Mouse (Mus musculus) spleen, adult 2 months (tissue): ENCODE measurements around the gene Ch25h.

Experiments
- CTCF ChIP-seq: fragments of 200-500 bp; IDR thresholded peaks from 2 replicates; pipeline ENCODE4 v1.5.1; 2011; ENCODE audit warnings: mild to moderate bottlenecking, inconsistent platforms; ENCODE audit not compliant: insufficient read depth, insufficient read length, insufficient replicate concordance; ENCODE audit errors: extremely low read depth
- POLR2A ChIP-seq: fragments of 200-500 bp; IDR thresholded peaks from 2 replicates; pipeline ENCODE4 v1.6.1; 2011; ENCODE audit warnings: low read depth, low read length, inconsistent platforms

DNA sequence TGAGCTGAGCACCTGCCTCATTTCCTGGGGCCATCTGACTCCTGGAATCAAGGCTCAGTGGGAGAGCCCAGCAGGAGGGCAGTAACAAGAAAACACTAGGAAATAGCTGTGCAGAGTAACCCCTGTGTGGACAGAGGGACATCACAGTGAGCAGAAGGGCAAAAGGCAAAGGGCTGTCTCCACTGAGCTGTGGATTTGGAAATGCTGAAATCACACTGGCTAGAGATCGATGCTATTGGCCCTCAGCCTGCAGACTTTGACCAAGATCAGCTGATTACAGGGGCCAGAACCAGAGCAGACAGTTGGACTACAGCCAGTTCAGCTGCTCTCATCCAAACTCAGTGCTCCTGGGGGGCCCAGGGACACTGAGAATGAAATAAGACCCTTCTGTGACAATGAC is 21.4 kb upstream of the Ch25h start:
- TF ChIP-seq CTCF (no peak), POLR2A (no peak)
